Mouse (Mus musculus) megakaryocyte, embryonic 14.5 days (primary cell): ENCODE data around the gene Rrnad1. TPM values are rescaled to one million over a fixed set of nuclear protein-coding genes. Genes with fewer than 3 reads are reported as not detected.

ENCODE experiments used
- H3K27me3 ChIP-seq: replicated peaks from 2 replicates; pipeline ENCODE3; 2012; ENCODE audit warnings: inconsistent platforms
- H3K36me3 ChIP-seq: replicated peaks from 2 replicates; pipeline ENCODE3; 2012; ENCODE audit warnings: low read length, inconsistent platforms, mixed read lengths
- H3K4me1 ChIP-seq: 2 replicates; pipeline ENCODE4 v1.6.1; 2012; ENCODE audit warnings: inconsistent platforms
- H3K4me3 ChIP-seq: replicated peaks from 2 replicates; pipeline ENCODE3; 2012; ENCODE audit warnings: moderate library complexity, mild to moderate bottlenecking, inconsistent platforms
- H3K9me3 ChIP-seq: 2 replicates; pipeline ENCODE4 v1.6.1; 2012; ENCODE audit warnings: inconsistent platforms
- FLI1 ChIP-seq: IDR thresholded peaks from 2 replicates; pipeline ENCODE4 v1.6.1; 2012; ENCODE audit warnings: low read length, inconsistent platforms, mixed read lengths
- GATA1 ChIP-seq: IDR thresholded peaks from 3 replicates; pipeline ENCODE4 v1.6.1; 2012; ENCODE audit warnings: mixed read lengths, low read length, inconsistent platforms, borderline replicate concordance
- polyA plus RNA-seq: library from polyadenylated mRNA; stranded (reverse); fragments of >175 nt; gene quantifications from 2 replicates; pipeline ENCODE4 v1.2.3, GENCODE M21; 2012; ENCODE audit warnings: low replicate concordance; ENCODE audit not compliant: insufficient read depth

Gene Rrnad1
- polyA plus RNA-seq, 1 experiment: 13.9 TPM

DNA sequence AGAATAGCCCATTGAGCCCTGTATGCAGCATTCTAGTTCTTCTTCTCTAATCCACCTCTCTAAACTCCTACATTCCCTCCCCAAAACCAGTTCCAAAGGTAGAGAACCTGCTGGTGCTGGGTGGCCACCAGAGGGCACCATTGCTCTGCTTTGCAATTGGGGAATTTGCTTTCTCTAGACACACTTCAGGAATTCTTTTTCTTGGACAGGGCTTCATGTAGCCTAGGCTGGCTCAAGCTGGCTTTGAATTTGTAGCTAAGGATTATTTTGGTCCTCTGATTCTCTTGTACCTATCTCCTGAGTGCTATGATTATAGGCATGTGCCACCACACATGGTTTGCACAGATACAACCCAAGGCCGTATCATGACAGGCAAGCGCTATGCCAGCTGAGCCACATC is 5.3 kb upstream of the Rrnad1 start:
- Histone ChIP-seq H3K9me3 (no peaks in the 10 kb centered on the region), H3K27me3 (no peaks in the 10 kb centered on the region), H3K4me3 (no peak overlapping the region), H3K4me1 (peaks cover 51% of the 10 kb centered on the region), H3K36me3 (peaks cover 83% of the 10 kb centered on the region)
- TF ChIP-seq FLI1: no peak

DNA sequence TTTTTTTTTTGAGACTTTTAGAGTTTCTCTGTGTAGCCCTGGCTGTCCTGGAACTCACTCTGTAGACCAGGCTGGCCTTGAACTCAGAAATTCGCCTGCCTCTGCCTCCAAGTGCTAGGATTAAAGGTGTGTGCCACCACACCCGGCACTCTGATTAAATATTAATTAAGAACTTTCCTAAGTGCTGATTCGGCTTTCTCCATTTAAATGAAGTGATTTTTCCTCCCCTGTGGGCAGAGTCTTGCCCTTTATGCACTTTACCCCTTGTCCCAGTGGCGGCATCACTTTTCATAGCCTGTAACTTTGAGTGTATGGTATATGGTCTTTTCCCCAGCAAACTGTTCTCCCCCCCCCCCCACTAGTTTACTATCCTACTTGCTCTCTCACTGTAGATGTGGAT is 4.7 kb upstream of the Rrnad1 start:
- Histone ChIP-seq H3K4me1 (peaks cover 52% of the 10 kb centered on the region), H3K27me3 (no peaks in the 10 kb centered on the region), H3K9me3 (no peaks in the 10 kb centered on the region), H3K36me3 (peaks cover 79% of the 10 kb centered on the region), H3K4me3 (no peak overlapping the region)
- TF ChIP-seq GATA1 (no peak), FLI1 (no peak)

DNA sequence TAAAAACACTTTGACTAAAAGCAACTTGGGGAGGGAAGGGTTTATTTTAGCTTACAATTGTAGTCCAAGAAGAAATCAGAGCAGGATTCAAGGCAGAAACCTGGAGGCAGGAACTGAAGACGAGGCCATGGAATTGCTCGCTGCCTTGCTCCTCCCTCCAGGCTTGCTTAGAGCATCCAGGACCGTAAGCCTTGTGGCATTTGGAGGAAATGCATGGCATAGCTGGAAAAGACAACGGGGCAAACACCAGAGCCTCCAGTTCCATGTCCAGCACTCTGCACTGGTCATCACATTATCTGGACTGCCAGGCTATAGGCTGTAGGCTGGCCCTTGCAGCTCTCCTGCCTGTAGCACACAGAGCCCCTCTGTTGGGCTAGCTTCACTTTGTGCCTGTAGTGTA is 4.0 kb upstream of the Rrnad1 start:
- peaks cover 52% of the 10 kb centered on the region for H3K4me1 ChIP-seq
- no peaks in the 10 kb centered on the region for H3K27me3 ChIP-seq
- H3K4me3 ChIP-seq: no peak overlapping the region
- TF ChIP-seq FLI1 (no peak), GATA1 (no peak)
- no peaks in the 10 kb centered on the region for H3K9me3 ChIP-seq
- peaks cover 72% of the 10 kb centered on the region for H3K36me3 ChIP-seq

GRCm38 (mm10) chr3:87934026-87934425 is 3.5 kb upstream of the Rrnad1 start:
- Histone ChIP-seq H3K27me3 (no peaks in the 10 kb centered on the region), H3K4me3 (no peak overlapping the region), H3K9me3 (no peaks in the 10 kb centered on the region), H3K4me1 (peaks cover 56% of the 10 kb centered on the region), H3K36me3 (peaks cover 67% of the 10 kb centered on the region)
- TF ChIP-seq GATA1: no peak
- TF ChIP-seq FLI1: no peak

DNA sequence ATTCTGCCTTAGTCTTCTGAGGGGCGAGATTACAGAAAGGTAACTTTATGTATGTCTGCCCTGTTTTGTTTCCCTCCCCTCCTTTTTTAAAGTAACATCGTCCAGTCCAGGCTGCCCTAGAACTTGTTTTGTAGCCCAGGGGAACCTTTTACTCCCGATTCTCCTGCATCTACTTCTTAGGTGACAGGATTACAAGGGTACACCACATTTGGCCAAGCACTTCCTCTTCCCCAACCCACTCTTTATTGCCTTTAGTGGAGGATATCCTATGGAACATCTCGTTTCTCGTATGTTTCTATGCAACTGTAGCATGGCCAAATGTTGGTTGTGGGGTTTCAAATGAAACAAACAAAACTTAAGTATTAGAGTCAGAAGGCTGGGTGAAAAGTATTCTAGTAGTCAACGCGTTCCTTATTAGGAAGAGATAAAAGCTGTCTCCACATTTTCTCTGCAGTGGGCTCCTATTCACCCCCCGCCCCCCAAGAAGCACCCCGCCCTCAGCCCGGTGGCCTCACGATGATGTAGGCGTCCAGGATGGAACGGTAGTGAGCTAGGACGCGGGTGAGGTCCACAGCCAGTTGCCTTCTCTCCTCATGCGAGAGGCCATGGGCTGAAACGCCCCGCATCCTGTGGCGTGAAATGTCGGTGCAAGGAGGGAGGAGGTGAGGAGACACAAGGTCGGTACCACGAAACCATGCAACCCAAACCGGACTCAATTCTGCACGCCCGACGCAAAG is 1.0 kb downstream of the Rrnad1 start:
- Histone ChIP-seq H3K27me3 (no peaks in the 10 kb centered on the region), H3K9me3 (no peaks in the 10 kb centered on the region), H3K4me3 (peak overlapping the region; percentile 97), H3K36me3 (peaks cover 64% of the 10 kb centered on the region), H3K4me1 (peaks cover 66% of the 10 kb centered on the region)
- TF ChIP-seq GATA1 (no peak), FLI1 (no peak)

DNA sequence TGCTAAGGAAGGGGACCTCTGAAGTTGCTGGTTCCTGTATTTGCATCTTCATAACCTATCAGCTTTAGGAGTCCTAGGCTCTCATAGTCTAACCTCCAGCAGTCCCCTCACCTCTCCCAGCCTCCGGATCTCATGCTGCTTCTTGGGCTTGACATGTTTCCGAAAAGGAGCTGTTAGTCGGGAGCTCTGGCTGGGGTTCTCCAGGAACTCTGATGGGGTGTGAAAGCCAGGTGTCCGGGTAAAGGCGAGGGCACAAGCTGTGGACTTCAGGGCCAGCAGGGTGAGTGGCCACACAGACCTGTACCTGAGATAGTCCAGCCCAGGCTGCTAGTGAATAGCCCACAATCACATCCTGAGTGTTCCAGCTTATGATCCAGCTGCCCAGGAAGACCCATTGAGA is 3.1 kb downstream of the Rrnad1 start:
- Histone ChIP-seq H3K4me3 (no peak overlapping the region), H3K9me3 (no peaks in the 10 kb centered on the region), H3K4me1 (peaks cover 48% of the 10 kb centered on the region), H3K27me3 (no peaks in the 10 kb centered on the region), H3K36me3 (peaks cover 67% of the 10 kb centered on the region)
- TF ChIP-seq FLI1: no peak
- no peak for TF ChIP-seq GATA1

DNA sequence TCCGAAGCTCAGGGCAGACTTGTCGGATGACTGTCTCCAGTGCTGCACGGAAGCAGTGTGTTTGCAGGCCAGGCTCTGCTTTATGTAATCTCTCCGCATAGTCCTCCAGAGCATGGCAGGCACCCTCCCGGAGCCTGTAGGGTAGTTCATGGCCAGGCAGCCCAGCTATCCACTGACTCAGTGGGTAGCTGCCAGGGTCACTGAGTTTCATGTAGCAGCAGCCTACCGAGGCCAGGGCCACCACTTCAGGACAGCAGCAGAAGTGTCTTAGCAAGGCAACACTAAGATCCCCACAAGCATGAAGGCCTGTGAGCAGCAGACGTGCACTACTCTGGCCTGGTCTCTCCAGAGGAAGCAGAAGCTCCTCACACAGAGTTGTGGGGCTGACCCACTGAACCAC is 5.5 kb downstream of the Rrnad1 start:
- H3K9me3 ChIP-seq: no peaks in the 10 kb centered on the region
- no peaks in the 10 kb centered on the region for H3K27me3 ChIP-seq
- H3K4me1 ChIP-seq: peaks cover 48% of the 10 kb centered on the region
- no peak overlapping the region for H3K4me3 ChIP-seq
- H3K36me3 ChIP-seq: peaks cover 73% of the 10 kb centered on the region
- TF ChIP-seq FLI1 (no peak), GATA1 (no peak)

DNA sequence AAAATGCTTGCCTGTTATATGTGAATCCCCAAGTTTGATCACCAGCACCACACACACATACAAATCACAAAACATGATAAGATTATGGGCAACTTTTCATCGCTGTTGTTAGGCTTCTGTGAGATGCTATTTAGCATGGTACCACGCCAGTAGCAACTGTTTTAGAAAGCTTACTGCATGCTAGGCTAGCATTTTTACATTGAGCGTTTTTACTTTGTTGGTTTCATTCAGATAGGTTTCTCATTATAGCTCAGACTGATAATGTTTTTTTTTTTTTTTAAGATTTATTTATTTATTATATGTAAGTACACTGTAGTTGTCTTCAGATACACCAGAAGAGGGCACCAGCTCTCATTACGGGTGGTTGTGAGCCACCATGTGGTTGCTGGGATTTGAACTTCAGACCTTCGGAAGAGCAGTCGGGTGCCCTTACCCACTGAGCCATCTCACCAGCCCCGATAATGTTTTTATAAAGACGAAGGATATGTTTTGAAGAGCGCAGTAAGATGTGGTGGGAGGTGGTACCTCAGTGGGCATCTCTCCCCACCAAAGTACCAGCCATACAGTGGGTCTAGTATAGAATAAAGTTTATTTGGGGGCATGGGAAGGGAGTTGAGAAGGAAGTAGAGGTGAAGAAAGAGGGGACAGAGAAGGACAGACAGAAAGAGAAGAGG is 10.1 kb downstream of the Rrnad1 start:
- Histone ChIP-seq H3K4me1 (peaks cover 42% of the 10 kb centered on the region), H3K36me3 (peaks cover 69% of the 10 kb centered on the region), H3K4me3 (peak overlapping the region; percentile 94), H3K9me3 (no peaks in the 10 kb centered on the region), H3K27me3 (no peaks in the 10 kb centered on the region)
- TF ChIP-seq FLI1: no peak
- TF ChIP-seq GATA1: no peak

GRCm38 (mm10) chr3:87919336-87920108 is 11.0 kb downstream of the Rrnad1 start, which contains the start of gene Mrpl24:
Mrpl24 (plus strand) TSS chr3:87919506.
- H3K27me3 ChIP-seq: no peaks in the 10 kb centered on the region
- peak within 1 kb of the TSS; percentile 94 for H3K4me3 ChIP-seq
- TF ChIP-seq GATA1: no peak
- TF ChIP-seq FLI1: no peak
- peaks cover 69% of the 10 kb centered on the region for H3K36me3 ChIP-seq
- no peaks in the 10 kb centered on the region for H3K9me3 ChIP-seq
- H3K4me1 ChIP-seq: peaks cover 45% of the 10 kb centered on the region

GRCm38 (mm10) chr3:87918551-87918950 is 12.0 kb downstream of the Rrnad1 start:
- peaks cover 69% of the 10 kb centered on the region for H3K36me3 ChIP-seq
- no peaks in the 10 kb centered on the region for H3K9me3 ChIP-seq
- H3K4me1 ChIP-seq: peaks cover 54% of the 10 kb centered on the region
- H3K4me3 ChIP-seq: peak overlapping the region; percentile 94
- H3K27me3 ChIP-seq: no peaks in the 10 kb centered on the region
- no peak for TF ChIP-seq FLI1
- no peak for TF ChIP-seq GATA1
